Mouse (Mus musculus) kidney, embryonic 14.5 days (tissue): ENCODE measurements around the gene Ddx27. TPM values are rescaled to one million over a fixed set of nuclear protein-coding genes. Genes with fewer than 3 reads are reported as not detected.
A peak's percentile ranks its signal among the peaks of the same experiment; 100 is the strongest.
"Not testable (repeated sequence)": the region's sequence is repeated elsewhere in the genome, so short reads cannot be mapped to it uniquely, and the experiment has no call there.

Experiments used
- ATAC-seq: fragments of 200-750 bp; cut with Nextera tagmentation; 2 replicates; pipeline ENCODE4 v1.8.0; 2017; ENCODE audit warnings: moderate number of reproducible peaks, mild to moderate bottlenecking, moderate TSS enrichment, moderate library complexity; ENCODE audit not compliant: low FRiP score, low TSS enrichment
- H3K27ac ChIP-seq: fragments of 300-500 bp; sonication (generic); 2 replicates; pipeline ENCODE4 v1.5.1; 2014; ENCODE audit warnings: low read depth, mild to moderate bottlenecking, low read length, moderate library complexity, mixed read lengths
- H3K27me3 ChIP-seq: fragments of 300-500 bp; sonication (generic); 2 replicates; pipeline ENCODE4 v1.6.1; 2014; ENCODE audit warnings: mild to moderate bottlenecking, low read length; ENCODE audit not compliant: control insufficient read depth, insufficient read depth
- H3K36me3 ChIP-seq: fragments of 300-500 bp; sonication (generic); 2 replicates; pipeline ENCODE4 v1.6.1; 2014; ENCODE audit warnings: low read length, mixed read lengths; ENCODE audit not compliant: control insufficient read depth, insufficient read depth
- H3K4me1 ChIP-seq: fragments of 300-500 bp; sonication (generic); 2 replicates; pipeline ENCODE4 v1.6.1; 2014; ENCODE audit warnings: low read length, mixed read lengths; ENCODE audit not compliant: control insufficient read depth, insufficient read depth
- H3K4me2 ChIP-seq: fragments of 300-500 bp; sonication (generic); replicated peaks from 2 replicates; pipeline ENCODE4 v1.6.1; 2014; ENCODE audit warnings: low read depth, mild to moderate bottlenecking, low read length
- H3K4me3 ChIP-seq: fragments of 300-500 bp; sonication (generic); 2 replicates; pipeline ENCODE4 v1.5.1; 2014; ENCODE audit warnings: mild to moderate bottlenecking, low read length
- H3K9ac ChIP-seq: fragments of 300-500 bp; sonication (generic); 2 replicates; pipeline ENCODE4 v1.6.1; 2014; ENCODE audit warnings: low read depth, mild to moderate bottlenecking, low read length, moderate library complexity
- H3K9me3 ChIP-seq: fragments of 300-500 bp; sonication (generic); 2 replicates; pipeline ENCODE4 v1.6.1; 2016; ENCODE audit warnings: low read length; ENCODE audit not compliant: control insufficient read depth
- WGBS: fragments of 180-500 bp; shearing (Covaris S2); extraction: QIAGEN DNeasy Blood & Tissue Kit; methylation state at CpG from one replicate; pipeline ENCODE4 v1.1.7; 2014; 5-methylcytosine and 5-hydroxymethylcytosine counted together
- polyA plus RNA-seq: library from polyadenylated mRNA; unstranded; fragments of >200 nt; fragmentation: Nextera tagmentation; extraction: Ambion mirVana; gene quantifications from 2 replicates; pipeline ENCODE4 v1.2.1, GENCODE M21; 2014

Ddx27 gene
- polyA plus RNA-seq, 1 experiment from 2014 or later, result 55.8 TPM

GRCm38 (mm10) chr2:166995021-166995795, 19.8 kb upstream of the Ddx27 start:
- Histone ChIP-seq H3K27ac (peak overlapping the region; percentile 96), H3K9ac (peak overlapping the region; percentile 93), H3K4me3 (peak overlapping the region; percentile 97), H3K36me3 (no peaks in the 10 kb centered on the region), H3K27me3 (no peaks in the 10 kb centered on the region), H3K9me3 (no peaks in the 10 kb centered on the region), H3K4me2 (peak overlapping the region; percentile 91), H3K4me1 (peaks cover 25% of the 10 kb centered on the region)
- 2% methylated on average over 28 of the region's 28 CpGs for WGBS
- ATAC-seq, result no peak; the same call in 1 of the 2 replicates

- Histone ChIP-seq H3K4me1 (peaks cover 25% of the 10 kb centered on the region), H3K4me2 (peak within 1 kb of the TSS; percentile 91), H3K36me3 (no peaks in the 10 kb centered on the region), H3K9me3 (no peaks in the 10 kb centered on the region), H3K27me3 (no peaks in the 10 kb centered on the region), H3K9ac (peak within 1 kb of the TSS; percentile 93), H3K27ac (peak within 1 kb of the TSS; percentile 96), H3K4me3 (peak within 1 kb of the TSS; percentile 97)
- under 1% methylated on average over 77 of the region's 88 CpGs for WGBS
- peak; percentile 99 for ATAC-seq
These were observed 19.0 kb upstream of the Ddx27 start, which contains the start of gene Stau1 for GRCm38 (mm10) chr2:166995796-166996532. Gene Stau1, minus strand, starts transcription at chr2:166996299.

GRCm38 (mm10) chr2:166996533-166996894, 18.5 kb upstream of the Ddx27 start:
- H3K27ac ChIP-seq, result peak overlapping the region; percentile 60; the same call in 1 of the 2 replicates
- H3K27me3 ChIP-seq, result no peaks in the 10 kb centered on the region
- peak; percentile 9; the same call in 1 of the 2 replicates for ATAC-seq
- WGBS, result 39% methylated on average over 8 of the region's 8 CpGs
- H3K4me2 ChIP-seq, result peak overlapping the region; percentile 45
- peak overlapping the region; percentile 58 for H3K9ac ChIP-seq
- H3K4me1 ChIP-seq, result peaks cover 25% of the 10 kb centered on the region
- no peaks in the 10 kb centered on the region for H3K9me3 ChIP-seq
- H3K36me3 ChIP-seq, result no peaks in the 10 kb centered on the region
- peak overlapping the region; percentile 97 for H3K4me3 ChIP-seq

GRCm38 (mm10) chr2:167001486-167001885, 13.5 kb upstream of the Ddx27 start:
- H3K4me2 ChIP-seq, result no peak overlapping the region
- no peaks in the 10 kb centered on the region for H3K4me1 ChIP-seq
- no peaks in the 10 kb centered on the region for H3K9me3 ChIP-seq
- H3K27me3 ChIP-seq, result no peaks in the 10 kb centered on the region
- no peak for ATAC-seq
- 82% methylated on average over 9 of the region's 9 CpGs for WGBS
- no peak overlapping the region for H3K9ac ChIP-seq
- H3K27ac ChIP-seq, result no peak overlapping the region
- H3K36me3 ChIP-seq, result no peaks in the 10 kb centered on the region
- H3K4me3 ChIP-seq, result no peak overlapping the region

- Histone ChIP-seq H3K4me1 (no peaks in the 10 kb centered on the region), H3K27ac (no peak overlapping the region), H3K9me3 (no peaks in the 10 kb centered on the region), H3K4me2 (no peak overlapping the region), H3K27me3 (no peaks in the 10 kb centered on the region), H3K4me3 (no peak overlapping the region), H3K9ac (no peak overlapping the region), H3K36me3 (no peaks in the 10 kb centered on the region)
- ATAC-seq, result no peak
- WGBS, result 45% methylated on average over 8 of the region's 8 CpGs
These were observed 10.7 kb upstream of the Ddx27 start for GRCm38 (mm10) chr2:167004099-167004854.

- Histone ChIP-seq H3K27ac (no peak overlapping the region), H3K4me2 (no peak overlapping the region), H3K4me3 (no peak overlapping the region), H3K27me3 (no peaks in the 10 kb centered on the region), H3K9me3 (no peaks in the 10 kb centered on the region), H3K4me1 (no peaks in the 10 kb centered on the region), H3K9ac (no peak overlapping the region), H3K36me3 (no peaks in the 10 kb centered on the region)
- 96% methylated on average over 2 of the region's 2 CpGs for WGBS
- no peak for ATAC-seq
These were observed 8.6 kb upstream of the Ddx27 start for GRCm38 (mm10) chr2:167006355-167006754.

- no peak overlapping the region for H3K9ac ChIP-seq
- H3K4me2 ChIP-seq, result no peak overlapping the region
- H3K4me1 ChIP-seq, result no peaks in the 10 kb centered on the region
- no peaks in the 10 kb centered on the region for H3K36me3 ChIP-seq
- H3K4me3 ChIP-seq, result no peak overlapping the region
- H3K27ac ChIP-seq, result no peak overlapping the region
- no peaks in the 10 kb centered on the region for H3K27me3 ChIP-seq
- no peaks in the 10 kb centered on the region for H3K9me3 ChIP-seq
- WGBS, result 71% methylated on average over 13 of the region's 13 CpGs
- ATAC-seq, result no peak
These were observed 7.9 kb upstream of the Ddx27 start for GRCm38 (mm10) chr2:167007001-167007491.

GRCm38 (mm10) chr2:167007565-167007964, 7.4 kb upstream of the Ddx27 start:
- H3K4me2 ChIP-seq, H3K4me1 ChIP-seq, H3K27me3 ChIP-seq, ATAC-seq, H3K27ac ChIP-seq, H3K9me3 ChIP-seq, H3K36me3 ChIP-seq, H3K9ac ChIP-seq, H3K4me3 ChIP-seq: not testable (repeated sequence)
- 80% methylated on average over 4 of the region's 4 CpGs for WGBS
